Mouse (Mus musculus): Measurements from ENCODE around the gene Slc10a1. TPM values are rescaled to one million over a fixed set of nuclear protein-coding genes. Genes with fewer than 3 reads are reported as not detected.

Slc10a1 gene
- polyA plus RNA-seq (2014; fragmentation: Illumina TruSeq; extraction: RNeasy Lipid Tissue Mini Kit (QIAGEN cat#74804); ENCODE audit: low read depth, low replicate concordance) = 1,353 TPM

GRCm38 (mm10) chr12:80968605-80969004 is at the start of gene Slc10a1:
Slc10a1 (minus strand) TSS chr12:80968705.

GRCm38 (mm10) chr12:80945334-80945995 is 23.0 kb downstream of the Slc10a1 start, which contains the start of gene Srsf5:
Srsf5 (plus strand) TSS chr12:80945504.

Other genes with a start within 250 kb of the Slc10a1 start
- not detected for gene Ccdc177, start 208.0 kb downstream of the Slc10a1 start, polyA plus RNA-seq (2014; fragmentation: Illumina TruSeq; extraction: RNeasy Lipid Tissue Mini Kit (QIAGEN cat#74804); ENCODE audit: low read depth, low replicate concordance)
- 15.2 TPM for gene Susd6, start 178.2 kb downstream of the Slc10a1 start, polyA plus RNA-seq (2014; fragmentation: Illumina TruSeq; extraction: RNeasy Lipid Tissue Mini Kit (QIAGEN cat#74804); ENCODE audit: low read depth, low replicate concordance)
- 295 TPM for gene Srsf5, start 23.2 kb downstream of the Slc10a1 start, polyA plus RNA-seq (2014; fragmentation: Illumina TruSeq; extraction: RNeasy Lipid Tissue Mini Kit (QIAGEN cat#74804); ENCODE audit: low read depth, low replicate concordance)
- 22.3 TPM for gene Smoc1, start 58.1 kb upstream of the Slc10a1 start, polyA plus RNA-seq (2014; fragmentation: Illumina TruSeq; extraction: RNeasy Lipid Tissue Mini Kit (QIAGEN cat#74804); ENCODE audit: low read depth, low replicate concordance)

All from liver, adult 10 weeks (tissue).